Mouse (Mus musculus) lung, postnatal 0 days (tissue): ENCODE results near the gene Frmd6. TPM values are rescaled to one million over a fixed set of nuclear protein-coding genes. Genes with fewer than 3 reads are reported as not detected.

Source experiments
- ATAC-seq: fragments of 200-750 bp; cut with Nextera tagmentation; 2 replicates; pipeline ENCODE4 v1.8.0; 2017; ENCODE audit warnings: moderate library complexity
- DNase-seq: peaks from one replicate; pipeline ENCODE4 v3.0.0-alpha.2; 2016; ENCODE audit warnings: low spot score
- H3K27ac ChIP-seq: fragments of 300-500 bp; sonication (generic); 2 replicates; pipeline ENCODE4 v1.5.1; 2014; ENCODE audit warnings: antibody characterized with exemption, mild to moderate bottlenecking, low read length, mixed read lengths
- H3K27me3 ChIP-seq: fragments of 300-500 bp; sonication (generic); replicated peaks from 2 replicates; pipeline ENCODE4 v1.6.1; 2014; ENCODE audit warnings: low read length, mixed read lengths; ENCODE audit not compliant: insufficient read depth
- H3K36me3 ChIP-seq: fragments of 300-500 bp; sonication (generic); 2 replicates; pipeline ENCODE4 v1.6.1; 2014; ENCODE audit warnings: low read length, mixed read lengths; ENCODE audit not compliant: insufficient read depth
- H3K4me1 ChIP-seq: fragments of 300-500 bp; sonication (generic); 2 replicates; pipeline ENCODE4 v1.6.1; 2014; ENCODE audit warnings: antibody characterized with exemption, low read depth, low read length, mixed read lengths; ENCODE audit not compliant: insufficient read depth
- H3K4me2 ChIP-seq: fragments of 300-500 bp; sonication (generic); replicated peaks from 2 replicates; pipeline ENCODE4 v1.6.1; 2014; ENCODE audit warnings: low read depth, mild to moderate bottlenecking, low read length, moderate library complexity, mixed read lengths
- H3K4me3 ChIP-seq: fragments of 300-500 bp; sonication (generic); 2 replicates; pipeline ENCODE4 v1.5.1; 2014; ENCODE audit warnings: low read depth, low read length
- H3K9ac ChIP-seq: fragments of 300-500 bp; sonication (generic); replicated peaks from 2 replicates; pipeline ENCODE4 v1.6.1; 2014; ENCODE audit warnings: low read depth, mild to moderate bottlenecking
- H3K9me3 ChIP-seq: fragments of 300-500 bp; sonication (generic); 2 replicates; pipeline ENCODE4 v1.6.1; 2016; ENCODE audit warnings: low read length, mixed read lengths
- CTCF ChIP-seq: IDR thresholded peaks from 2 replicates; pipeline ENCODE4 v1.5.1; 2016; ENCODE audit warnings: antibody characterized with exemption, mild to moderate bottlenecking
- EP300 ChIP-seq: IDR thresholded peaks from 2 replicates; pipeline ENCODE4 v1.6.1; 2016; ENCODE audit warnings: antibody characterized with exemption, mild to moderate bottlenecking, control low read depth
- WGBS: fragments of 180-500 bp; shearing (Covaris S2); extraction: QIAGEN DNeasy Blood & Tissue Kit; methylation state at CpG from one replicate; pipeline ENCODE4 v1.1.7; 2014; 5-methylcytosine and 5-hydroxymethylcytosine counted together
- polyA plus RNA-seq: library from polyadenylated mRNA; unstranded; fragments of >200 nt; fragmentation: Nextera tagmentation; extraction: Ambion mirVana; gene quantifications from 2 replicates; pipeline ENCODE4 v1.2.1, GENCODE M21; 2015

The Frmd6 gene
- polyA plus RNA-seq, 1 experiment from 2014 or later = 25.5 TPM

DNA sequence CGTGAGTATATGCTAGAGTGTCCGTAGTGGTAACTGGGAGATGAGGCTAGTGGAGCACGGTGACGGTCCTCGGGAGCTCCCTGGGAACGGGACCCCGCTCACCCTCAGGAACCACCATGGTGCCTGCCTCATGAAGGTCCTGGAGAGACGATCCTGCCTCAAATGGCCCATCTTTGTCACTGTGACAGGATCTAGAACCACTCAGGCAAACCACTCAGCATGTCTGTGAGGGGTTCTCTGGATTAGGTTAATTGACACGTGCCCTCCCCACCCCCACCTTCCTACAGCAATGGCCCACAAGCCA lies 43.6 kb downstream of the Frmd6 start:
- Histone ChIP-seq H3K9me3 (no peaks in the 10 kb centered on the region), H3K27ac (no peak overlapping the region), H3K4me2 (no peak overlapping the region), H3K4me3 (no peak overlapping the region), H3K36me3 (no peaks in the 10 kb centered on the region), H3K4me1 (no peaks in the 10 kb centered on the region), H3K9ac (no peak overlapping the region), H3K27me3 (no peaks in the 10 kb centered on the region)
- peak; percentile 28; the same call in 1 of the 2 replicates for ATAC-seq
- 67% methylated on average over 9 of the region's 9 CpGs for WGBS
- no peak for TF ChIP-seq CTCF
- TF ChIP-seq EP300 = no peak
- no peak for DNase-seq

DNA sequence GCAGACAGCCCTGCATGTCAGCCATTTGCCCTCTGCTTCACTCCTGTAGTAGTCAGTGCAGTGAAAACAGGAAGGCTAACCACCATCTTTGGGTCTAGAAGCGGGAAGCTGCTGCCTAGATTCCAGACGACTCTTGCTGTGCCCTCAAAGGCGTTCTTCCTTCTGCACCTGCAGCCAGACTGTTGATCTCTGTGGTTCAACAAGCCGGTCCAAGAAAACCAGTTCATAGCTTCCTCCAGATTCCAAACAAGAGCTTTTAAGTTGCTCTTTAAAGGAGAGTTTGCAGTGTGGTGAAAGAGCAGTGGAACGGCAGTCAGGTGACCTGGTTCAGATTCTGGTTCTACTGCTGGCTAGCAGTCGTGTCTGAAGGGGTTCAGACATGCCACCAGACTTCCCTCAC lies 48.2 kb downstream of the Frmd6 start:
- no peak overlapping the region for H3K4me3 ChIP-seq
- DNase-seq (peak; percentile 69), ATAC-seq (peak; percentile 53)
- peak overlapping the region; percentile 49; the same call in 1 of the 2 replicates for H3K27ac ChIP-seq
- H3K4me2 ChIP-seq = no peak overlapping the region
- H3K9me3 ChIP-seq = no peaks in the 10 kb centered on the region
- no peaks in the 10 kb centered on the region for H3K4me1 ChIP-seq
- H3K27me3 ChIP-seq = no peaks in the 10 kb centered on the region
- WGBS = 51% methylated on average over 6 of the region's 6 CpGs
- H3K36me3 ChIP-seq = peaks cover 5% of the 10 kb centered on the region; the same call in 1 of the 2 replicates
- H3K9ac ChIP-seq = no peak overlapping the region
- no peak for TF ChIP-seq CTCF
- no peak for TF ChIP-seq EP300

DNA sequence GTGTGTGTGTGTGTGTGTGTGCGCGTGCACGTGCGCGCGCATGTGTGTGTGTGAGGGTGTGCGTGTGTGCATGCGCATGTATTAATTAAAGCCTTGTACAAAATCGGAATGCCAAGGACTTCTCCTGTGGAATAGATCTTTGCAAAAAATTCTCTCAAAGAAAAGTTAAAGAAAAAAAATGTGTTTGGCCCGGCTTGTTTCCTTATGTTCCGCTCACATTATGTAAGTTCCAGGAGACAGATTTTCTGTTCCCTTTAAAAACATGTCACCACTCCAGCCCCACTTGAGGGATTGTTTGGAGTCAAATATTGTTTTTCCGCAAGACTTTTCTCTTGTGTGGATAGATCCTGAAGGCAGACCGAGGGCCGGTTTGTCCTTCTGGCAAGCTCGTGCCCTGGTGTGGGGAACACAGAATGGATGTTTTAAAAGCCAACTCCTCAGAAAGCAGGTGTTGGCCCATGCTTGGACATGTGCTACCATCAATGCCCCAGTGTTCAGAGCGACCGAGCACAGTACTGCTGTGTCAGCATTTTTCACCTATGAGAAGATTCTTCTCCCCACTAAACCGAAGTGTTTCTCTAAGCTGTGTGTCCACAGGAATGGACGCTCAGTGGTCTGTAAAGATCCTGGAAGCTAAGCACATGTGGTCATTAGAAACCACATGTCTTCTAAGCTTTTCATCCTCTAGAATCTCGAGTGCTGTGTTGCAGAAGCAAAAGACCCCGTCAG lies 51.1 kb downstream of the Frmd6 start:
- no peak for ATAC-seq
- Histone ChIP-seq H3K9ac (no peak overlapping the region), H3K4me2 (no peak overlapping the region), H3K4me3 (no peak overlapping the region), H3K27ac (no peak overlapping the region), H3K36me3 (peaks cover 5% of the 10 kb centered on the region; the same call in 1 of the 2 replicates), H3K27me3 (no peaks in the 10 kb centered on the region), H3K4me1 (no peaks in the 10 kb centered on the region; the same call in 1 of the 2 replicates), H3K9me3 (no peaks in the 10 kb centered on the region)
- WGBS = 74% methylated on average over 21 of the region's 21 CpGs
- TF ChIP-seq CTCF = no peak
- DNase-seq = no peak

DNA sequence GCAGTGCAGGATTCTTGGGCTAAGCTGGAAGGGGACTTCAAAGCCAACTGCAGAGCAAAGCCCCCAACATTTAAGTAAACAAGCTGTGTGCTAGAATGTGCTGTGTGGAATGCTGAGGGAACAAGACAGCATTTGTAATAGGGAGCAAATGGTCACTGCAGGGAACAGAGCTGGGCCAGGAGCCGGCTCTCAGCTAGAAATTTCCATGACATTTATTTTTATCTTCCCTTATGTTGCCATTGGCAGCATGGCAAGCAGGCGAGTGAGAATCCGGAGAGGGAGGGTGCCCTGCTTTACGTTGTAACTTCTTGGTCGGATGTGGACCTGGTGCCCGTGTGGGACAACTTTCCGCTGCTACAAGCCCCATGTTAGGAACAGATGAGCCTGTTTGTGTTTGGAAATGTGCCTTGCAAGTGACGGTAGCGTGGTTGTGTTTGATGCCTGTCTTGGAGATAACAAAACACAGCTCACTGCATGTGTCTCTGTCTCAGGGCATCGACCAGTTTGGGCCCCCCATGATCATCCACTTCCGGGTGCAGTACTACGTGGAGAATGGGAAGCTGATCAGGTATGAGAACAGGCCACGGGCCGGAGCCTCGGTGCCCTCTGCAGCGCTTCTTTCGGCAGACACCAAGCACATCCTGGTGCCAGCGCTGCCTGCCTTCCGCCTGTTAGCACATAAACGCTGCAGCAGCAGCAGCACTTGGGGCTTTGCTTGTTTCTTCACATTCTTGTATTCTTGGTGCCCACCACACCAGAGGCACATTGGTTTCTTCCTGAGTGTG lies 52.8 kb downstream of the Frmd6 start:
- no peak overlapping the region for H3K27ac ChIP-seq
- no peak overlapping the region for H3K9ac ChIP-seq
- DNase-seq = peak; percentile 32
- no peaks in the 10 kb centered on the region for H3K9me3 ChIP-seq
- H3K36me3 ChIP-seq = peaks cover 10% of the 10 kb centered on the region; the same call in 1 of the 2 replicates
- 77% methylated on average over 20 of the region's 20 CpGs for WGBS
- no peak overlapping the region for H3K4me2 ChIP-seq
- no peak; the same call in 1 of the 2 replicates for ATAC-seq
- H3K27me3 ChIP-seq = no peaks in the 10 kb centered on the region
- TF ChIP-seq CTCF (no peak), EP300 (no peak)
- peaks cover 3% of the 10 kb centered on the region; the same call in 1 of the 2 replicates for H3K4me1 ChIP-seq
- H3K4me3 ChIP-seq = no peak overlapping the region

DNA sequence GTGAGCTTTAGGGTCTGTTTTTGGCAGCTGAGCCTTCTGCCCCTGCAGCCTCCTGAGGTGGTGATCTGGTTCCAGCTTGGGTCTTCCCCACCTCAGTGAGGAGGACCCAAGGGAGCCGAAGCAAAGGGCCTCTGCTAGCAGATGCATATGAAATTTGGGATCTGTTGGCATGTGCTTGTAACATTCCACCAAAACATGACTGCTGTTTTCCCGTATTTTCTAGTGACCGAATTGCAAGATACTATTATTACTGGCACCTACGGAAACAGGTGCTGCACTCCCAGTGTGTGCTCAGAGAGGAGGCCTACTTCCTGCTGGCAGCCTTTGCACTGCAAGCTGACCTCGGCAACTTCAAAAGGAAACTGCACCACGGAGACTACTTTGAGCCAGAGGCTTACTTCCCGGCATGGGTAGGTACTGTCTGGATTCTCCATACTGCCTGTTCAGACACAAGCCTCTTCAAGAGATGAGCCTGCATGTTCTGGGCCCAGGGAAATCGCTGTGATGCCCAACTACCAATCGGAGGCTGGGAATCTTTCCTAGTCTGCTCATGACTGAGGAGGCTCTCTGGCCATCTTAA lies 55.2 kb downstream of the Frmd6 start:
- no peak for DNase-seq
- no peak for ATAC-seq

DNA sequence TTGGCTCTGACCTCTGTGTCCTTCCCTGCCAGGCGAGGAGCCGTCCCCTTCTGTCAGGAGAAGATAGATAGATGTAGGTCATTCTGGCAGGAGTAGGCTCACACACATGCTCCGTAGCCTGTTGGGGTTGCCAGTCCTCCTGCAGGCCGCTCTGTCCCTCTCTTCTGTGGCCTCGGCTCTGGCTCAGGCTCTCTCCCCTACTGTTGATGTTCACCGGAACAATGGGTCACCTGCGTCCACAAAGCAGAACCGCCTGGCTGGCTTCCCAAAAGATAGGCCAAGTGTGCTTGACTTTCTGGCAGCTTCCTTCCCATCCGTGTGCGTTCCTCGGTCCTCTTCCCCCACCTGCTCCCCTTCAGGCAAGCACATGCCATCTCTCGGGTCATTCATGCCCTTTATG lies 56.0 kb downstream of the Frmd6 start:
- Histone ChIP-seq H3K9ac (no peak overlapping the region), H3K9me3 (no peaks in the 10 kb centered on the region), H3K4me3 (no peak overlapping the region), H3K27me3 (no peaks in the 10 kb centered on the region), H3K36me3 (peaks cover 10% of the 10 kb centered on the region; the same call in 1 of the 2 replicates), H3K4me2 (no peak overlapping the region), H3K27ac (peak overlapping the region; percentile 38; the same call in 1 of the 2 replicates), H3K4me1 (peaks cover 3% of the 10 kb centered on the region; the same call in 1 of the 2 replicates)
- 30% methylated on average over 12 of the region's 12 CpGs for whole genome bisulfite sequencing
- peak; percentile 68 for ATAC-seq
- TF ChIP-seq EP300 = no peak
- peak; percentile 26; the same call in 1 of the 2 replicates for TF ChIP-seq CTCF
- DNase-seq = peak; percentile 56

More for the DNA sequence above, 55.2 kb downstream of the Frmd6 start:
- WGBS = 56% methylated on average over 9 of the region's 9 CpGs
- peaks cover 3% of the 10 kb centered on the region; the same call in 1 of the 2 replicates for H3K4me1 ChIP-seq
- TF ChIP-seq EP300 (no peak), CTCF (no peak)
- H3K4me2 ChIP-seq = no peak overlapping the region
- H3K9me3 ChIP-seq = no peaks in the 10 kb centered on the region
- H3K36me3 ChIP-seq = peaks cover 10% of the 10 kb centered on the region; the same call in 1 of the 2 replicates
- no peak overlapping the region for H3K4me3 ChIP-seq
- no peak overlapping the region for H3K9ac ChIP-seq
- peak overlapping the region; percentile 38; the same call in 1 of the 2 replicates for H3K27ac ChIP-seq
- H3K27me3 ChIP-seq = no peaks in the 10 kb centered on the region
